Mouse (Mus musculus) retina, embryonic 14.5 days (tissue): ENCODE data around the gene Vwa3b.
"Not testable (repeated sequence)": the region's sequence is repeated elsewhere in the genome, so short reads cannot be mapped to it uniquely, and the experiment has no call there.

Experiments
- DNase-seq: peaks from one replicate; pipeline ENCODE4 v3.0.0-alpha.2; 2015; ENCODE audit warnings: low spot score

The Vwa3b gene

GRCm38 (mm10) chr1:37025962-37026686, at the start of gene Vwa3b:
Gene Vwa3b, plus strand, starts transcription at chr1:37026596.
- no peak for DNase-seq

- no peak for DNase-seq
Measured at GRCm38 (mm10) chr1:36976770-36977169, 49.6 kb upstream of the Vwa3b start.

GRCm38 (mm10) chr1:36982191-36982961, 44.0 kb upstream of the Vwa3b start:
- DNase-seq: no peak

- peak; percentile 16 for DNase-seq
Measured at GRCm38 (mm10) chr1:36983754-36984153, 42.6 kb upstream of the Vwa3b start.

- DNase-seq: no peak
Measured at GRCm38 (mm10) chr1:36984406-36984805, 42.0 kb upstream of the Vwa3b start.

GRCm38 (mm10) chr1:36985896-36986295, 40.5 kb upstream of the Vwa3b start:
- DNase-seq: no peak

- no peak for DNase-seq
Measured at GRCm38 (mm10) chr1:36986396-36987160, 39.8 kb upstream of the Vwa3b start.

GRCm38 (mm10) chr1:36987172-36988148, 38.9 kb upstream of the Vwa3b start:
- DNase-seq: no peak

GRCm38 (mm10) chr1:36988161-36988560, 38.2 kb upstream of the Vwa3b start:
- DNase-seq: no peak

GRCm38 (mm10) chr1:36988561-36988960, 37.8 kb upstream of the Vwa3b start:
- DNase-seq: no peak

- DNase-seq: no peak
Measured at GRCm38 (mm10) chr1:36994296-36994695, 32.1 kb upstream of the Vwa3b start.

- no peak for DNase-seq
Measured at GRCm38 (mm10) chr1:36995760-36996159, 30.6 kb upstream of the Vwa3b start.

- no peak for DNase-seq
Measured at GRCm38 (mm10) chr1:36996561-36997213, 29.7 kb upstream of the Vwa3b start.

- DNase-seq: no peak
Measured at GRCm38 (mm10) chr1:37000307-37000706, 26.1 kb upstream of the Vwa3b start.

GRCm38 (mm10) chr1:37001636-37002315, 24.6 kb upstream of the Vwa3b start:
- DNase-seq: no peak

- no peak for DNase-seq
Measured at GRCm38 (mm10) chr1:37002316-37003008, 23.9 kb upstream of the Vwa3b start.

GRCm38 (mm10) chr1:37004533-37004932, 21.9 kb upstream of the Vwa3b start:
- no peak for DNase-seq

- no peak for DNase-seq
Measured at GRCm38 (mm10) chr1:37005036-37005435, 21.4 kb upstream of the Vwa3b start.

GRCm38 (mm10) chr1:37006529-37006928, 19.9 kb upstream of the Vwa3b start:
- DNase-seq: not testable (repeated sequence)

- DNase-seq: no peak
Measured at GRCm38 (mm10) chr1:37009880-37010279, 16.5 kb upstream of the Vwa3b start.
